Mouse (Mus musculus) limb, embryonic 15.5 days (tissue): Measurements from ENCODE around the gene Slc29a1. TPM values are rescaled to one million over a fixed set of nuclear protein-coding genes. Genes with fewer than 3 reads are reported as not detected.

Experiments used
- ATAC-seq: fragments of 200-750 bp; cut with Nextera tagmentation; 2 replicates; pipeline ENCODE4 v1.8.0; 2017; ENCODE audit warnings: low read depth, moderate TSS enrichment; ENCODE audit not compliant: insufficient number of reproducible peaks, low FRiP score, low TSS enrichment
- H3K27ac ChIP-seq: fragments of 300-500 bp; sonication (generic); 2 replicates; pipeline ENCODE4 v1.5.1; 2015; ENCODE audit warnings: moderate library complexity, mild to moderate bottlenecking, inconsistent platforms
- H3K27me3 ChIP-seq: fragments of 300-500 bp; sonication (generic); 2 replicates; pipeline ENCODE4 v1.6.1; 2015; ENCODE audit warnings: inconsistent platforms
- H3K36me3 ChIP-seq: fragments of 300-500 bp; sonication (generic); 2 replicates; pipeline ENCODE4 v1.6.1; 2015; ENCODE audit warnings: inconsistent platforms
- H3K4me1 ChIP-seq: fragments of 300-500 bp; sonication (generic); 2 replicates; pipeline ENCODE4 v1.6.1; 2015; ENCODE audit warnings: inconsistent platforms
- H3K4me2 ChIP-seq: fragments of 300-500 bp; sonication (generic); 2 replicates; pipeline ENCODE4 v1.6.1; 2015; ENCODE audit warnings: mild to moderate bottlenecking, inconsistent platforms
- H3K4me3 ChIP-seq: fragments of 300-500 bp; sonication (generic); 2 replicates; pipeline ENCODE4 v1.5.1; 2015; ENCODE audit warnings: mild to moderate bottlenecking, inconsistent platforms
- H3K9ac ChIP-seq: fragments of 300-500 bp; sonication (generic); 2 replicates; pipeline ENCODE4 v1.6.1; 2015; ENCODE audit warnings: inconsistent platforms
- H3K9me3 ChIP-seq: fragments of 300-500 bp; sonication (generic); 2 replicates; pipeline ENCODE4 v1.6.1; 2016; ENCODE audit warnings: inconsistent platforms
- WGBS: fragments of 180-500 bp; shearing (Covaris S2); methylation state at CpG from one replicate; pipeline ENCODE4 v1.1.7; 2015; 5-methylcytosine and 5-hydroxymethylcytosine counted together
- polyA plus RNA-seq: library from polyadenylated mRNA; unstranded; fragments of >200 nt; fragmentation: Nextera tagmentation; extraction: Ambion mirVana; gene quantifications from 2 replicates; pipeline ENCODE4 v1.2.1, GENCODE M21; 2015

Slc29a1 gene
- polyA plus RNA-seq, 1 experiment from 2014 or later, result 120 TPM

GRCm38 (mm10) chr17:45574129-45574761 lies 25.2 kb downstream of the Slc29a1 start:
- peak; percentile 58 for ATAC-seq

DNA sequence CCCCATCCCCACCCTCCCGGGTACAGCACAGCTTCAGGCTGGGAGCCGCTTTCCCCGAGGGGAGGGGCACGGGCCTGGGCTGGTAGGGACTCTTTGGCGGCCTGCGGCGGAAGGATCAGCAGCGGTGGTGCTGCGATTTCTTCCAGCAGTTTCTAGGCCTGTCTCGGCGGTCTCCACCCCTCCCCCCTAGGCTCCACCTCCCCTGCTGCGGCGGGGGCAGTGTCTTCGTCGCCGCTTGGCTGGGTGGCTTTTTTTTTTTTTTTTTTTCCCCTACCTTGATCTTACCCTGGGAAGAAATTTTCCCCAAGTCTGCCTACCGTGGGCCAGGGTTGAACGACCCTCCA lies 25.7 kb downstream of the Slc29a1 start:
- peak overlapping the region; percentile 80 for H3K4me2 ChIP-seq
- no peaks in the 10 kb centered on the region for H3K9me3 ChIP-seq
- H3K36me3 ChIP-seq, result peaks cover 29% of the 10 kb centered on the region
- H3K9ac ChIP-seq, result peak overlapping the region; percentile 77
- WGBS, result 0% methylated on average over 18 of the region's 18 CpGs
- no peaks in the 10 kb centered on the region for H3K27me3 ChIP-seq
- H3K4me3 ChIP-seq, result peak overlapping the region; percentile 99
- peak; percentile 77 for ATAC-seq
- H3K4me1 ChIP-seq, result peaks cover 29% of the 10 kb centered on the region
- peak overlapping the region; percentile 99 for H3K27ac ChIP-seq

More at GRCm38 (mm10) chr17:45574129-45574761, 25.2 kb downstream of the Slc29a1 start:
- 4% methylated on average over 17 of the region's 17 CpGs for WGBS
- Histone ChIP-seq H3K4me3 (peak overlapping the region; percentile 99), H3K9me3 (no peaks in the 10 kb centered on the region), H3K4me1 (peaks cover 29% of the 10 kb centered on the region), H3K27ac (peak overlapping the region; percentile 99), H3K36me3 (peaks cover 25% of the 10 kb centered on the region), H3K27me3 (no peaks in the 10 kb centered on the region), H3K4me2 (peak overlapping the region; percentile 80), H3K9ac (peak overlapping the region; percentile 77)

DNA sequence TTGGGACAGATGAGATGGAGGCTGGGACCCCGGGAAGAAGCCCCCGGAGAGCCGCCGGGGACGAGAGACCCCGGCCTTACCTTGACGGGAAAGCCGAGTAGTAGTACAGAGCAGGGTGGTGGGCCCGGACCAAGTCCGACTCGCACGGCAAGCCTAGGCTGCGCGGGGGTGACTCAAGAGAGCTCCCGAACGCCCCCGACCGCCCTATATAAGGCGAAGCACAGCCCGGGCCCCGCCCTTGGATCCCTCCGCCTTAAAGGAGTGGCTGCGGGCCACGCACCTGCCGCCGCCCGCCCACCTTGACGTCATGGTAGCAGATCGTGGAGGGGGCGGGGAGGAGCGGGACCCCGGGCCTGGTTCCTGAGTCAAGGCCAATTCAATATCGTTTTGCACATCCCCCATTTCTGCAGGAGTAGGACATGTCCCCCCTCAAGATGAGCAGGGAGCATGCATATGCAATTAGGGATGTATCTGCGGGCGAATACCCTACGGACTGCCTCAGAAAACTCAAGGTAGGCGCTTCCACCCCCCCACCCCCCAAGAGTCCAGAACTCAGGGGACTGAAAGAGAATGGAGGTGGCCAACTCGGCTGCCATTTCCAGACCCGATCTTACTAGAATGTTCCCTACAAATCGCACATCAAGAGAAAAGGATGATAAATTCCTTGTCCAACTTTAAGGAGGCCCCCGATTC lies 26.2 kb downstream of the Slc29a1 start, which contains the start of gene Hsp90ab1:
Gene Hsp90ab1, minus strand, starts transcription at position 185 of the 693 bp plus-strand sequence.
- Histone ChIP-seq H3K4me3 (peak within 1 kb of the TSS; percentile 99), H3K27ac (peak within 1 kb of the TSS; percentile 99), H3K9ac (peak within 1 kb of the TSS; percentile 99), H3K4me2 (peak within 1 kb of the TSS; percentile 80), H3K9me3 (no peaks in the 10 kb centered on the region), H3K4me1 (peaks cover 29% of the 10 kb centered on the region), H3K36me3 (peaks cover 35% of the 10 kb centered on the region), H3K27me3 (no peaks in the 10 kb centered on the region)
- ATAC-seq, result peak; percentile 79
- under 1% methylated on average over 41 of the region's 41 CpGs for WGBS

- Histone ChIP-seq H3K27me3 (no peaks in the 10 kb centered on the region), H3K9me3 (no peaks in the 10 kb centered on the region), H3K36me3 (peaks cover 43% of the 10 kb centered on the region), H3K27ac (peak overlapping the region; percentile 99), H3K4me3 (peak overlapping the region; percentile 99), H3K4me2 (peak overlapping the region; percentile 80), H3K9ac (peak overlapping the region; percentile 99), H3K4me1 (peaks cover 34% of the 10 kb centered on the region)
- ATAC-seq, result peak; percentile 57
- WGBS, result under 1% methylated on average over 57 of the region's 57 CpGs
Observed at GRCm38 (mm10) chr17:45572103-45573086, 27.0 kb downstream of the Slc29a1 start.

GRCm38 (mm10) chr17:45569999-45570398 lies 29.4 kb downstream of the Slc29a1 start:
- H3K4me1 ChIP-seq, result peaks cover 52% of the 10 kb centered on the region
- H3K9me3 ChIP-seq, result no peaks in the 10 kb centered on the region
- H3K36me3 ChIP-seq, result peaks cover 61% of the 10 kb centered on the region
- H3K4me3 ChIP-seq, result no peak overlapping the region
- H3K27ac ChIP-seq, result no peak overlapping the region
- H3K4me2 ChIP-seq, result no peak overlapping the region
- WGBS, result 76% methylated on average over 4 of the region's 4 CpGs
- no peaks in the 10 kb centered on the region for H3K27me3 ChIP-seq
- ATAC-seq, result no peak
- H3K9ac ChIP-seq, result no peak overlapping the region

GRCm38 (mm10) chr17:45568990-45569389 lies 30.4 kb downstream of the Slc29a1 start:
- no peak for ATAC-seq
- H3K9me3 ChIP-seq, result no peaks in the 10 kb centered on the region
- no peak overlapping the region for H3K4me2 ChIP-seq
- no peak overlapping the region for H3K9ac ChIP-seq
- 85% methylated on average over 12 of the region's 12 CpGs for WGBS
- peaks cover 51% of the 10 kb centered on the region for H3K4me1 ChIP-seq
- H3K27me3 ChIP-seq, result no peaks in the 10 kb centered on the region
- H3K27ac ChIP-seq, result no peak overlapping the region
- H3K4me3 ChIP-seq, result no peak overlapping the region
- peaks cover 61% of the 10 kb centered on the region for H3K36me3 ChIP-seq

DNA sequence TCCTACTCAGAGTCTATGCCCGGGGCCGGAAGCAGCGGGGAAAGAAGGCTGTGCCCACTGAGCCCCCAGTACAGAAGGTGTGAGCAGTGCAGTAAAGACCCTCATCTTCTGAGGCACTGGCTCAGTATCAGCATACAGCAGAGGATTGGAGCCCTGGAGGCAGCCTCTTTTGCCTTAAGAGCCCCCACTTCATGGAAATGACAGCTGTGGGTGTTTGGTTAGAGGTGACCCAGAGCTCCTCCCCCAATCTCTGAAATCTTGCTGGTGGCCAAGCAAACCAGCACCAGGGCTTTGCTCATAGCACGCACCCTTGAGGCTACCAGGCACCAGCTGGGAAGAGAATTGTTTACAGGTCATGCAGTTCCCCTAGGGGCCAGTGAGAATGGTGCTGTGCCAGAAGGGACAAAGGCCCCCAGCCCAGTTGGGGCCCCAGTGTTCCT lies 32.2 kb downstream of the Slc29a1 start:
- Histone ChIP-seq H3K9ac (no peak overlapping the region), H3K9me3 (no peaks in the 10 kb centered on the region), H3K36me3 (peaks cover 61% of the 10 kb centered on the region), H3K27me3 (no peaks in the 10 kb centered on the region), H3K4me3 (no peak overlapping the region), H3K27ac (peak overlapping the region; percentile 38; the same call in 1 of the 2 replicates), H3K4me1 (peaks cover 51% of the 10 kb centered on the region), H3K4me2 (no peak overlapping the region)
- ATAC-seq, result no peak
- 21% methylated on average over 4 of the region's 4 CpGs for WGBS

DNA sequence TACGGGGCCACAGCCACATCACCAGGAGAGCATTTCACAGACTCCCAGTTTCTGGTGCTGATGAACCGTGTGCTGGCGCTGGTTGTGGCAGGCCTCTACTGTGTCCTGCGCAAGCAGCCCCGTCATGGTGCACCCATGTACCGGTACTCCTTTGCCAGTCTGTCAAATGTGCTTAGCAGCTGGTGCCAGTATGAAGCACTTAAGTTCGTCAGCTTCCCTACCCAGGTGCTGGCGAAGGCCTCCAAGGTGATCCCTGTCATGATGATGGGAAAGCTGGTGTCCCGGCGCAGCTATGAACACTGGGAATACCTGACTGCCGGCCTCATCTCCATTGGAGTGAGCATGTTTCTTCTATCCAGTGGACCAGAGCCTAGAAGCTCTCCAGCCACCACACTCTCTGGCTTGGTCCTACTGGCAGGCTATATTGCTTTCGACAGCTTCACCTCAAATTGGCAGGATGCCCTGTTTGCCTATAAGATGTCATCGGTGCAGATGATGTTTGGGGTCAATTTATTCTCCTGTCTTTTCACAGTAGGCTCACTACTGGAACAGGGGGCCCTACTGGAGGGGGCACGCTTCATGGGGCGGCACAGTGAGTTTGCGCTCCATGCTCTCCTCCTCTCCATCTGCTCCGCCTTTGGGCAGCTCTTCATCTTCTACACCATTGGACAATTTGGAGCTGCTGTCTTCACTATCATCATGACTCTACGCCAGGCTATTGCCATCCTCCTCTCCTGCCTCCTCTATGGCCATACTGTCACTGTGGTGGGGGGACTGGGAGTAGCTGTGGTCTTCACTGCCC lies 32.8 kb downstream of the Slc29a1 start:
- Histone ChIP-seq H3K27ac (peak overlapping the region; percentile 38; the same call in 1 of the 2 replicates), H3K9ac (no peak overlapping the region), H3K4me1 (peaks cover 47% of the 10 kb centered on the region), H3K36me3 (peaks cover 60% of the 10 kb centered on the region), H3K27me3 (no peaks in the 10 kb centered on the region), H3K9me3 (no peaks in the 10 kb centered on the region), H3K4me3 (no peak overlapping the region), H3K4me2 (no peak overlapping the region)
- ATAC-seq, result no peak
- 58% methylated on average over 18 of the region's 18 CpGs for WGBS

GRCm38 (mm10) chr17:45566031-45566359 lies 33.4 kb downstream of the Slc29a1 start:
- WGBS, result 66% methylated on average over 1 of the region's 1 CpGs
- Histone ChIP-seq H3K27ac (no peak overlapping the region), H3K9ac (no peak overlapping the region), H3K4me1 (peaks cover 41% of the 10 kb centered on the region), H3K4me2 (no peak overlapping the region), H3K4me3 (no peak overlapping the region), H3K9me3 (no peaks in the 10 kb centered on the region), H3K36me3 (peaks cover 54% of the 10 kb centered on the region), H3K27me3 (no peaks in the 10 kb centered on the region)
- no peak for ATAC-seq

DNA sequence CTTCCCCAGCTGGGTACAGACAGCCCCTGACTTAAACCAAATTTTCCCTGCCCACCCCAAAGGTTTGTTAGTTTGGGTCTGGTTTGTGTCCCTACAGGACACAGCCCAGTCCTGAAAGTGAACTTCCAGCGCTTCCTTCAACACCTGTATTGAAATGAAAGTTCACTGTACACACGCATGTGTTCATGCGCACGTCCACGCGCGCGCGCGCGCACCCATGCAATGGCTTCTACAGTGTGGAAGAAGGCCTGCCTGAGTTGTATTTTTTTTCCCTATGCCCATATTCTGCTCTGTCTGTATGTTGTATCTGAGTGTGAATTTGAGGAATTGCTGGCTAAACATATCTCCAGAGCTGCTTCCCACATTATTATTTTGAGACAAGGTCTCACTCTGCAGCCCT lies 34.3 kb downstream of the Slc29a1 start:
- Histone ChIP-seq H3K4me2 (peak overlapping the region; percentile 93), H3K36me3 (peaks cover 45% of the 10 kb centered on the region), H3K27ac (peak overlapping the region; percentile 1; the same call in 1 of the 2 replicates), H3K27me3 (no peaks in the 10 kb centered on the region), H3K4me1 (peaks cover 36% of the 10 kb centered on the region), H3K9ac (peak overlapping the region; percentile 87), H3K4me3 (peak overlapping the region; percentile 94), H3K9me3 (no peaks in the 10 kb centered on the region)
- no peak for ATAC-seq
- WGBS, result 90% methylated on average over 11 of the region's 11 CpGs

DNA sequence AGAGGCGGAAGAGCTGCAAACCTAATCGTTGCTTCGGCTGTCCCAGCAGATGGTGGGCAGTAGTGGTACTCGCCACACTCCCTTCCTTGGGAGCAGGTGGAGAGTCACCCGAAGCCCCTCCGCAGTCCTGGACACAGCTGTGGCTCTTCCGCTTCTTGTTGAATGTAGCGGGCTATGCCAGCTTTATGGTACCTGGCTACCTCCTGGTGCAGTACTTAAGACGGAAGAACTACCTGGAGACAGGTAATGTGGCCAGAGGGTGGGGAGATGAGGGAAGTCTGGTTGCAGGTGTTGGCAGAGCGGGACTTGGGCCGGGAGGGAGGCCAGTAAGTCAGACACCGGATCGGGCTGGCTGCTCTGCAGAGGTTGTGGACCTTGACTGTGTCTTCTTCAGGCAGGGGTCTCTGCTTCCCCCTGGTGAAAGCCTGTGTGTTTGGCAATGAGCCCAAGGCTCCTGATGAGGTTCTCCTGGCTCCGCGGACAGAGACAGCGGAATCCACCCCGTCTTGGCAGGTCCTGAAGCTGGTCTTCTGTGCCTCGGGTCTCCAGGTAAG lies 34.8 kb downstream of the Slc29a1 start:
- H3K4me1 ChIP-seq, result peaks cover 36% of the 10 kb centered on the region
- H3K27me3 ChIP-seq, result no peaks in the 10 kb centered on the region
- no peaks in the 10 kb centered on the region for H3K9me3 ChIP-seq
- peak overlapping the region; percentile 88 for H3K27ac ChIP-seq
- peaks cover 41% of the 10 kb centered on the region for H3K36me3 ChIP-seq
- WGBS, result 11% methylated on average over 18 of the region's 18 CpGs
- ATAC-seq, result 0 out of 2 replicates have a peak, but pooled peaks have one; percentile 6
- H3K9ac ChIP-seq, result peak overlapping the region; percentile 87
- H3K4me3 ChIP-seq, result peak overlapping the region; percentile 94
- peak overlapping the region; percentile 93 for H3K4me2 ChIP-seq
